Mouse (Mus musculus): ENCODE data around the gene Crtac1. TPM values are rescaled to one million over a fixed set of nuclear protein-coding genes. Genes with fewer than 3 reads are reported as not detected.
A peak's percentile ranks its signal among the peaks of the same experiment; 100 is the strongest.

The Crtac1 gene
- polyA plus RNA-seq, 1 experiment from 2014 or later = 6.5 TPM

GRCm38 (mm10) chr19:42409856-42410255, 21.7 kb downstream of the Crtac1 start:
- H3K4me1 ChIP-seq = 0 out of 2 replicates have a peak, but pooled peaks cover 6% of the 10 kb centered on the region
- H3K36me3 ChIP-seq = no peaks in the 10 kb centered on the region
- H3K4me3 ChIP-seq = no peak overlapping the region
- H3K9me3 ChIP-seq = no peaks in the 10 kb centered on the region
- 30% methylated on average over 5 of the region's 5 CpGs for WGBS
- H3K27me3 ChIP-seq = peaks cover 30% of the 10 kb centered on the region
- H3K27ac ChIP-seq = no peak overlapping the region
- no peak overlapping the region for H3K9ac ChIP-seq
- no peak for ATAC-seq (ENCODE audit: insufficient number of reproducible peaks, insufficient read depth, low FRiP score, low TSS enrichment)
- no peak overlapping the region for H3K4me2 ChIP-seq (replicated peaks)

- peak overlapping the region; percentile 40 for H3K4me2 ChIP-seq (replicated peaks)
- H3K9ac ChIP-seq = no peak overlapping the region
- H3K27me3 ChIP-seq = peaks cover 30% of the 10 kb centered on the region
- H3K4me3 ChIP-seq = no peak overlapping the region
- WGBS = under 1% methylated on average over 19 of the region's 19 CpGs
- H3K36me3 ChIP-seq = no peaks in the 10 kb centered on the region
- ATAC-seq (ENCODE audit: insufficient number of reproducible peaks, insufficient read depth, low FRiP score, low TSS enrichment) = no peak
- no peaks in the 10 kb centered on the region for H3K9me3 ChIP-seq
- H3K27ac ChIP-seq = no peak overlapping the region
- 0 out of 2 replicates have a peak, but pooled peaks cover 6% of the 10 kb centered on the region for H3K4me1 ChIP-seq
Measured at GRCm38 (mm10) chr19:42409226-42409625, 22.4 kb downstream of the Crtac1 start.

- H3K27me3 ChIP-seq = peaks cover 10% of the 10 kb centered on the region
- H3K36me3 ChIP-seq = no peaks in the 10 kb centered on the region
- H3K9ac ChIP-seq = no peak overlapping the region
- no peak overlapping the region for H3K4me3 ChIP-seq
- H3K4me2 ChIP-seq (replicated peaks) = no peak overlapping the region
- WGBS = 90% methylated on average over 15 of the region's 15 CpGs
- H3K4me1 ChIP-seq = 0 out of 2 replicates have a peak, but pooled peaks cover 6% of the 10 kb centered on the region
- no peaks in the 10 kb centered on the region for H3K9me3 ChIP-seq
- H3K27ac ChIP-seq = no peak overlapping the region
- ATAC-seq (ENCODE audit: insufficient number of reproducible peaks, insufficient read depth, low FRiP score, low TSS enrichment) = no peak
Measured at GRCm38 (mm10) chr19:42404364-42404763, 27.2 kb downstream of the Crtac1 start.

- H3K4me1 ChIP-seq = no peaks in the 10 kb centered on the region
- 62% methylated on average over 3 of the region's 3 CpGs for WGBS
- no peak overlapping the region for H3K4me3 ChIP-seq
- no peaks in the 10 kb centered on the region for H3K36me3 ChIP-seq
- no peak overlapping the region for H3K4me2 ChIP-seq (replicated peaks)
- no peak overlapping the region for H3K27ac ChIP-seq
- no peaks in the 10 kb centered on the region for H3K9me3 ChIP-seq
- H3K9ac ChIP-seq = no peak overlapping the region
- H3K27me3 ChIP-seq = no peaks in the 10 kb centered on the region
- ATAC-seq (ENCODE audit: insufficient number of reproducible peaks, insufficient read depth, low FRiP score, low TSS enrichment) = no peak
Measured at GRCm38 (mm10) chr19:42399974-42400373, 31.6 kb downstream of the Crtac1 start.

GRCm38 (mm10) chr19:42397281-42397680, 34.3 kb downstream of the Crtac1 start:
- ATAC-seq (ENCODE audit: insufficient number of reproducible peaks, insufficient read depth, low FRiP score, low TSS enrichment) = no peak
- WGBS = 18% methylated on average over 11 of the region's 11 CpGs
- no peak overlapping the region for H3K4me3 ChIP-seq
- H3K9ac ChIP-seq = no peak overlapping the region
- no peak overlapping the region for H3K27ac ChIP-seq
- no peak overlapping the region for H3K4me2 ChIP-seq (replicated peaks)
- no peaks in the 10 kb centered on the region for H3K27me3 ChIP-seq
- H3K4me1 ChIP-seq = no peaks in the 10 kb centered on the region
- no peaks in the 10 kb centered on the region for H3K9me3 ChIP-seq
- H3K36me3 ChIP-seq = no peaks in the 10 kb centered on the region

GRCm38 (mm10) chr19:42394848-42395534, 36.6 kb downstream of the Crtac1 start:
- no peaks in the 10 kb centered on the region for H3K27me3 ChIP-seq
- no peaks in the 10 kb centered on the region for H3K9me3 ChIP-seq
- no peak overlapping the region for H3K4me2 ChIP-seq (replicated peaks)
- no peak overlapping the region for H3K27ac ChIP-seq
- H3K4me1 ChIP-seq = no peaks in the 10 kb centered on the region
- 66% methylated on average over 2 of the region's 2 CpGs for WGBS
- H3K9ac ChIP-seq = no peak overlapping the region
- ATAC-seq (ENCODE audit: insufficient number of reproducible peaks, insufficient read depth, low FRiP score, low TSS enrichment) = no peak
- no peaks in the 10 kb centered on the region for H3K36me3 ChIP-seq
- H3K4me3 ChIP-seq = no peak overlapping the region

- Histone ChIP-seq H3K27me3 (no peaks in the 10 kb centered on the region), H3K4me2 (replicated peaks) (no peak overlapping the region), H3K9ac (no peak overlapping the region), H3K4me3 (no peak overlapping the region), H3K9me3 (no peaks in the 10 kb centered on the region), H3K27ac (no peak overlapping the region), H3K36me3 (no peaks in the 10 kb centered on the region), H3K4me1 (no peaks in the 10 kb centered on the region)
- 88% methylated on average over 4 of the region's 4 CpGs for WGBS
- ATAC-seq (ENCODE audit: insufficient number of reproducible peaks, insufficient read depth, low FRiP score, low TSS enrichment) = no peak
Measured at GRCm38 (mm10) chr19:42393920-42394319, 37.7 kb downstream of the Crtac1 start.

- Histone ChIP-seq H3K9me3 (no peaks in the 10 kb centered on the region), H3K9ac (no peak overlapping the region), H3K27me3 (no peaks in the 10 kb centered on the region), H3K4me2 (replicated peaks) (no peak overlapping the region), H3K36me3 (no peaks in the 10 kb centered on the region), H3K4me1 (no peaks in the 10 kb centered on the region), H3K4me3 (no peak overlapping the region), H3K27ac (no peak overlapping the region)
- ATAC-seq (ENCODE audit: insufficient number of reproducible peaks, insufficient read depth, low FRiP score, low TSS enrichment) = no peak
- 88% methylated on average over 8 of the region's 8 CpGs for WGBS
Measured at GRCm38 (mm10) chr19:42392094-42392493, 39.5 kb downstream of the Crtac1 start.

GRCm38 (mm10) chr19:42389574-42389973, 42.0 kb downstream of the Crtac1 start:
- 85% methylated on average over 14 of the region's 14 CpGs for WGBS
- Histone ChIP-seq H3K4me2 (replicated peaks) (no peak overlapping the region), H3K9me3 (no peaks in the 10 kb centered on the region), H3K4me1 (no peaks in the 10 kb centered on the region), H3K4me3 (no peak overlapping the region), H3K27me3 (peaks cover 7% of the 10 kb centered on the region), H3K9ac (no peak overlapping the region), H3K27ac (no peak overlapping the region), H3K36me3 (no peaks in the 10 kb centered on the region)
- no peak for ATAC-seq (ENCODE audit: insufficient number of reproducible peaks, insufficient read depth, low FRiP score, low TSS enrichment)

GRCm38 (mm10) chr19:42384981-42385598, 46.5 kb downstream of the Crtac1 start:
- Histone ChIP-seq H3K9ac (no peak overlapping the region), H3K4me3 (no peak overlapping the region), H3K27ac (no peak overlapping the region), H3K36me3 (no peaks in the 10 kb centered on the region), H3K4me2 (replicated peaks) (no peak overlapping the region), H3K27me3 (peaks cover 48% of the 10 kb centered on the region), H3K4me1 (peaks cover 6% of the 10 kb centered on the region; the same call in 1 of the 2 replicates), H3K9me3 (no peaks in the 10 kb centered on the region)
- WGBS = 16% methylated on average over 15 of the region's 15 CpGs
- ATAC-seq (ENCODE audit: insufficient number of reproducible peaks, insufficient read depth, low FRiP score, low TSS enrichment) = no peak

- no peak for ATAC-seq (ENCODE audit: insufficient number of reproducible peaks, insufficient read depth, low FRiP score, low TSS enrichment)
- WGBS = 3% methylated on average over 13 of the region's 13 CpGs
- no peaks in the 10 kb centered on the region for H3K9me3 ChIP-seq
- H3K4me3 ChIP-seq = peak overlapping the region; percentile 29
- peaks cover 6% of the 10 kb centered on the region; the same call in 1 of the 2 replicates for H3K4me1 ChIP-seq
- H3K27me3 ChIP-seq = peaks cover 58% of the 10 kb centered on the region
- H3K36me3 ChIP-seq = no peaks in the 10 kb centered on the region
- no peak overlapping the region for H3K27ac ChIP-seq
- no peak overlapping the region for H3K9ac ChIP-seq
- peak overlapping the region; percentile 54 for H3K4me2 ChIP-seq (replicated peaks)
Measured at GRCm38 (mm10) chr19:42380981-42381373, 50.6 kb downstream of the Crtac1 start.

GRCm38 (mm10) chr19:42380321-42380980, 51.1 kb downstream of the Crtac1 start:
- WGBS = 2% methylated on average over 25 of the region's 26 CpGs
- no peaks in the 10 kb centered on the region for H3K9me3 ChIP-seq
- H3K27ac ChIP-seq = no peak overlapping the region
- ATAC-seq (ENCODE audit: insufficient number of reproducible peaks, insufficient read depth, low FRiP score, low TSS enrichment) = no peak
- H3K4me3 ChIP-seq = peak overlapping the region; percentile 29
- H3K27me3 ChIP-seq = peaks cover 58% of the 10 kb centered on the region
- H3K9ac ChIP-seq = no peak overlapping the region
- H3K4me1 ChIP-seq = peaks cover 6% of the 10 kb centered on the region; the same call in 1 of the 2 replicates
- H3K36me3 ChIP-seq = no peaks in the 10 kb centered on the region
- H3K4me2 ChIP-seq (replicated peaks) = peak overlapping the region; percentile 54

Measured in embryonic facial prominence, embryonic 12.5 days (tissue).